Mouse (Mus musculus): ENCODE data around the gene Vtn. TPM values are rescaled to one million over a fixed set of nuclear protein-coding genes. Genes with fewer than 3 reads are reported as not detected.
"Not testable (repeated sequence)": the region's sequence is repeated elsewhere in the genome, so short reads cannot be mapped to it uniquely, and the experiment has no call there.

Vtn gene
- polyA plus RNA-seq, 1 experiment = 19.7 TPM

DNA sequence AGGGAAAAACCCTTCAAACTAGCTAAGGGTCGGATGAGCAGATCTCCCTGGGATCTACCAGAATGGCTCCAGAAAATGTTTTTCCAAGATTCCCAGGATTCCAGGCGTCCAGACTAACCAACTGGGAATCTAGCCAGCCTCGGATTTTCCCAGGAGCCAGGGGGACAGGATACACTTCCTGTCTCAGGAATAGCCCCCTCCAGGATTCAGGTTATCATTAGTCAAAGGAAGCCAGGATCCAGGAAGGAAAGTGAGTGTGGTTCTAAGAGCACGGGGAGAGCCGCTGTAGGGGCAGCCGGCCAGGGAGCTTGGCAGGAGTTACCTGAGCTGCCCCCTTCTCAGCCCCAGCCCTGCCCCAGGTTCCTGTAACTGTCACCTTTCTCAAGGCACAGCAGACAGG is 32.2 kb downstream of the Vtn start:
- TF ChIP-seq POLR2A (IDR thresholded peaks at IDR 0.05; ENCODE audit: borderline replicate concordance, control insufficient read depth, low read depth, low read length) (no peak), CTCF (IDR thresholded peaks at IDR 0.05; ENCODE audit: control insufficient read depth, insufficient read depth, low read length) (no peak)
- Histone ChIP-seq H3K4me1 (ENCODE audit: control insufficient read depth, insufficient read depth, low read length) (no peaks in the 10 kb centered on the region; the same call in 1 of the 2 replicates), H3K27ac (ENCODE audit: control insufficient read depth, insufficient read depth, low read depth, low read length, poor library complexity) (no peak overlapping the region), H3K4me3 (replicated peaks; ENCODE audit: control insufficient read depth, low read depth, low read length) (no peak overlapping the region)
- WGBS = 78% methylated on average over 6 of the region's 6 CpGs

DNA sequence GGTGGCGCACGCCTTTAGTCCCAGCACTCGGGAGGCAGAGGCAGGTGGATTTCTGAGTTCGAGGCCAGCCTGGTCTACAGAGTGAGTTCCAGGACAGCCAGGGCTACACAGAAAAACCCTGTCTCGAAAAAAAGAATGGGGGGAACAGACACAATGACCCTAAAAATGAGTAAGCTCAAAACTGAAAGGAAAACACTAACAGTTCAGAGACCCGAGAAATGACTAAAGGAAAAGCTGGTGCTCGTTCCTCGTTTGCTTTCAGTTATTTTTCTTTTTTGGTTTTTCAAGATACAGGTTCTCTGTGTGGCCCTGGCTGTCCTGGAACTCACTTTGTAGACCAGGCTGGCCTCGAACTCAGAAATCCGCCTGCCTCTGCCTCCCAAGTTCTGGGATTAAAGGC is 32.6 kb downstream of the Vtn start:
- not testable (repeated sequence) for H3K4me1 ChIP-seq (ENCODE audit: control insufficient read depth, insufficient read depth, low read length); H3K4me3 ChIP-seq (replicated peaks; ENCODE audit: control insufficient read depth, low read depth, low read length); H3K27ac ChIP-seq (ENCODE audit: control insufficient read depth, insufficient read depth, low read depth, low read length, poor library complexity)
- WGBS = 74% methylated on average over 10 of the region's 10 CpGs

DNA sequence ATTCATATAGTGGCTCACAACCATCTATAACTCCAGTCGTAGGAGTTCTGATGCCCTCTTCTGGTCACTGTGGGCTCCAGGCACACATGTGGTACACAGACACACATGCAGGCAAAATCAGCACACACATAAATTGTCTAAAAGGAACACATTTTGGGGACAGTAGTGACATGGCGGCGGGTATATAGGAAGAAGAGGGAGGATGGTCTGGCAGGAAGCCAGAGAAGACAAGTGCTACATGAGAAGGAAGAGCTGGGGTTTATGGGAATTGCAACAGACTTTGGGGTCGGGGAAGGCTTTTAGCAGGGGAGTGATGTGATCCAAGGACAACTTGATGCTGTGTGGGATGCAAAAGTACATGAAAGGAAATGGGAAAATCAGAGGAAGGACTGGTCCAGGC is 35.6 kb downstream of the Vtn start:
- TF ChIP-seq POLR2A (IDR thresholded peaks at IDR 0.05; ENCODE audit: borderline replicate concordance, control insufficient read depth, low read depth, low read length) (no peak), CTCF (IDR thresholded peaks at IDR 0.05; ENCODE audit: control insufficient read depth, insufficient read depth, low read length) (no peak)
- no peak overlapping the region for H3K27ac ChIP-seq (ENCODE audit: control insufficient read depth, insufficient read depth, low read depth, low read length, poor library complexity)
- H3K4me1 ChIP-seq (ENCODE audit: control insufficient read depth, insufficient read depth, low read length) = no peaks in the 10 kb centered on the region; the same call in 1 of the 2 replicates
- H3K4me3 ChIP-seq (replicated peaks; ENCODE audit: control insufficient read depth, low read depth, low read length) = no peak overlapping the region
- WGBS = 64% methylated on average over 4 of the region's 4 CpGs

DNA sequence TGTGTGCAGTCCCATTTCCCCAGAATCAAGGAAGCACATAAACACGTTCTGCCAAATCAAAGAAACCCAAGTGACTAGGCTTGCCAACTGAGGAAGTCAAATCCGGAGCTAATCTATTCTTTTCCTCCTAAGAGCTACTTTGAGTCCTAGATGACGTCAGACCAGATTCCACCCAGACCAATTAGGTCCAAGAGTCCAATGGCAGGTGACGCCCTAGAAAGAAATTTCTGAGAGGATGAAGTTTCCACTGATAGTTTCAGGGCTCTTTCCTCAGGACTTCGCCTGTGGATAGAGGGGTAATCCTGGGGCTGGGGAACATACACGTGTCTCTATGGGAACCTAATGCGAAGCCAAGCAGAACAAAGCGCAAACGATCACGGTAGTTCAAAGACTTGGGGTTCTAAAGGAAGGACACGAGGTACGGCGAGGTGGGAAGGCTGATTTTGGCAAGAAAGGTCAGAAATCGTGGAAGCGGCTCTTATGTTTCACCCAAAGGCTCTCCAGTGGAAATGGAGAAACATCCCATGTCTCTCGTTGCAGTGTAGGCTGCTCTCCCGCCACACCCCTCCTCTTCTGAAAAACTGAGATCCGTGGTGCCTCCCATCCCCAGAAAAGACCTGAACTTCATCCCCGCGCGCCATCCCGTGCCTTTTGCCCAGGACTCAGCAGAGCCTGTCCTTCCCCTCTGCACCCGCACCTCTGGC is 36.6 kb downstream of the Vtn start:
- under 1% methylated on average over 23 of the region's 23 CpGs for WGBS
- TF ChIP-seq CTCF (IDR thresholded peaks at IDR 0.05; ENCODE audit: control insufficient read depth, insufficient read depth, low read length) = no peak
- TF ChIP-seq POLR2A (IDR thresholded peaks at IDR 0.05; ENCODE audit: borderline replicate concordance, control insufficient read depth, low read depth, low read length) = no peak
- Histone ChIP-seq H3K4me1 (ENCODE audit: control insufficient read depth, insufficient read depth, low read length) (no peaks in the 10 kb centered on the region; the same call in 1 of the 2 replicates), H3K4me3 (replicated peaks; ENCODE audit: control insufficient read depth, low read depth, low read length) (peak overlapping the region; percentile 82), H3K27ac (ENCODE audit: control insufficient read depth, insufficient read depth, low read depth, low read length, poor library complexity) (peak overlapping the region; percentile 56)

DNA sequence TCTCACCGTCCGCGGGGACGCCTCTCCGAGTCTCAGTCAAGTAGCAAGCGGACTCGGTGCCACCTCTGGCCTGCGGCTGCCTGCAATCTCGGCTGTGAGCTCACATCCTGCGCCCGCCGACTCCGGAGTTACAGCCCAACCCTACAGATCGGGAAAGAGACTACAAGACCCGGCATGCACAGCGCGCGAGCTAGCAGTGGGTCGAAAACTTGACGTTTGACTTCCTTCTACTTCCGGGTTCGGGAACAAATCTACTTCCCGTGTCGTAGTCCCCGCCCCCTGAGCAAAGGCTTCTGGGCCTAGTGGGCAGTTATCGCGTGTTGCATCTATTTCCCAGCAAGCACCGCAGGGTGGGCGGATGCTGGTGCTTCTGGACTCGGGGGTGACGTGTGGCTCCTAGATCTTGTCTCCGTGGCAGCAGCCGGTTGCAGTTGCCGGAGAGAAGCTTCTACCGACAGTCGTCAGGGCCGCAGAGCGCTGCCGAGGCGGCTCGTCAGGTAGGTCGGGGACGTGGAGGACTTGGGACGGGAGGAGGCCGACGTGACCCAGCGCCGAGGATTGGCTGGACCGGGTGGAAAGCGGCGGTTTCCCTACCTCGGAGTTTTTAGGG is 37.3 kb downstream of the Vtn start, which contains the start of the genes Tnfaip1 and Ift20:
TSS of gene Tnfaip1 (minus strand) at position 253 of the 610 bp plus-strand sequence.
TSS of gene Ift20 (plus strand) at position 282 of the 610 bp plus-strand sequence.
- peak within 1 kb of the TSS; percentile 78 for H3K27ac ChIP-seq (ENCODE audit: control insufficient read depth, insufficient read depth, low read depth, low read length, poor library complexity)
- peak; percentile 83; the same call in 1 of the 2 replicates for TF ChIP-seq POLR2A (IDR thresholded peaks at IDR 0.05; ENCODE audit: borderline replicate concordance, control insufficient read depth, low read depth, low read length)
- no peak for TF ChIP-seq CTCF (IDR thresholded peaks at IDR 0.05; ENCODE audit: control insufficient read depth, insufficient read depth, low read length)
- H3K4me3 ChIP-seq (replicated peaks; ENCODE audit: control insufficient read depth, low read depth, low read length) = peak within 1 kb of the TSS; percentile 82
- H3K4me1 ChIP-seq (ENCODE audit: control insufficient read depth, insufficient read depth, low read length) = no peaks in the 10 kb centered on the region; the same call in 1 of the 2 replicates
- WGBS = under 1% methylated on average over 52 of the region's 52 CpGs

DNA sequence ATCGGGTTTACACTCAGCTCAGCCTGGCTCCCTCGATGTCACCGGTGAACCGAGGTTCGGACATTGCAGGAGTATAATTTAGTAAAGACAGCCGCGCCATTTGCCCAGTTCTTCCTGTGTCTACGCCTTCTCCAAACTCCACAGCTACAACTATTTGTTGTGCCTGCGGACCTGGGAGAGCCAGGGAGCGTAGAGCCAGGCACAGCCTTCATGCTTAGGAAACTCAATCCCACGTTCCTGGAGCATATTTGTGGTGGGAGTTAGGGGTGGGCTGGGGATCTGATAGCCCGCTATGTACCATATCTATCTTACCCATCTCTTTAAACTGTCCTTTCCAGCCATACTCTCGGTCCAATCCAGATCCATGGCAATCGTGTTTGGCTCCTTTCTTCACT is 37.8 kb downstream of the Vtn start:
- peak overlapping the region; percentile 82 for H3K4me3 ChIP-seq (replicated peaks; ENCODE audit: control insufficient read depth, low read depth, low read length)
- peak overlapping the region; percentile 78 for H3K27ac ChIP-seq (ENCODE audit: control insufficient read depth, insufficient read depth, low read depth, low read length, poor library complexity)
- TF ChIP-seq CTCF (IDR thresholded peaks at IDR 0.05; ENCODE audit: control insufficient read depth, insufficient read depth, low read length) (no peak), POLR2A (IDR thresholded peaks at IDR 0.05; ENCODE audit: borderline replicate concordance, control insufficient read depth, low read depth, low read length) (no peak)
- H3K4me1 ChIP-seq (ENCODE audit: control insufficient read depth, insufficient read depth, low read length) = no peaks in the 10 kb centered on the region; the same call in 1 of the 2 replicates
- 2% methylated on average over 14 of the region's 14 CpGs for WGBS

DNA sequence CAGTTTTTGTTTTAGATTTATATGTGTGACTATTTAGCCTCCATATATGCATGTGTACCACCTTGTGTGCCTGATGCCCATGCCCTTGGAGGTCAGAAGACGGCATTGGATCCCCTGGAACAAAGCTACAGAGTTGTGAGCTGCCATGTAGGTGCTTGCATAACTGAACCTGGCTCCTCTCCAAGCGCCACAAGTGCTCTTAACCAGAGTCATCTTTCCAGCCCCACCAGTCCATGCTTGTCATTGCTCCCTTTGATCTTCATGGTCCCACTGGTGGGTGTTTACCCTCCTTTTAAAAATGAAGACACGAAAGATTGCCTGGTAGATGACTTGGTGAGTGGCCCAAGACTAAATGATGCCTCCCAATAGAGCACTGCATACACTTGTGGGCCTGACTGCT is 41.5 kb downstream of the Vtn start:
- Histone ChIP-seq H3K4me3 (replicated peaks; ENCODE audit: control insufficient read depth, low read depth, low read length) (no peak overlapping the region), H3K27ac (ENCODE audit: control insufficient read depth, insufficient read depth, low read depth, low read length, poor library complexity) (no peak overlapping the region), H3K4me1 (ENCODE audit: control insufficient read depth, insufficient read depth, low read length) (no peaks in the 10 kb centered on the region; the same call in 1 of the 2 replicates)
- TF ChIP-seq POLR2A (IDR thresholded peaks at IDR 0.05; ENCODE audit: borderline replicate concordance, control insufficient read depth, low read depth, low read length) = no peak
- TF ChIP-seq CTCF (IDR thresholded peaks at IDR 0.05; ENCODE audit: control insufficient read depth, insufficient read depth, low read length) = no peak
- 83% methylated on average over 3 of the region's 3 CpGs for WGBS

DNA sequence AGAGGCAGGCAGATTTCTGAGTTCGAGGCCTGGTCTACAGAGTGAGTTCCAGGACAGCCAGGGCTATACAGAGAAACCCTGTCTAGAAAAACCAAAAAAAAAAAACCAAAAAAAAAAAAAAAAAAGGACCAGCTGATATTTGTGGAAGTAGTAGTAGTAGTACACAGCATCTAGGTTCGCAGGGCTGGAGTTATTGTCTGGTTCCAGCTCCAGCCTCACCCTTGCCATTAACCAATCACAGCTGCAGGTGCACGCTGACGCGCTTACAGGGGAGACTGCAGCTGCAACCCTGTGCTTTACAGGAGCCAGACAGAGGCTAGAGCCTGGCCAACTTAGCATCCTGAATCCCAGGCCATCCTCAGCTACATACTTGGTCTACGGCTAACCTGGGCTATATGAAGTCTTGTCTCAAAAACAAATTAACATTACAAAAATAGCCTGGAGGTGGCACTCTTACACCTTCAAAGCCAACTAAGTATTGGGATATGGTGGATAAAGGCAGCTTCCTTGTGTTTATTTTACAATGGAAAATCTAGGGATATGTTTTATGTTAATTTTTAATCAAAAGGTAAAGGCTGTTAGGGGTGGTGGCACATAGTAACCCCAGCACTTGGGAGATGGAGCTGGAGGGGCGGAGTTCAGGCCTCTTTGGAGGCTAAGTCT is 45.7 kb downstream of the Vtn start:
- H3K4me1 ChIP-seq (ENCODE audit: control insufficient read depth, insufficient read depth, low read length) = no peaks in the 10 kb centered on the region; the same call in 1 of the 2 replicates
- TF ChIP-seq CTCF (IDR thresholded peaks at IDR 0.05; ENCODE audit: control insufficient read depth, insufficient read depth, low read length) (no peak), POLR2A (IDR thresholded peaks at IDR 0.05; ENCODE audit: borderline replicate concordance, control insufficient read depth, low read depth, low read length) (no peak)
- 85% methylated on average over 7 of the region's 7 CpGs for WGBS
- no peak overlapping the region for H3K4me3 ChIP-seq (replicated peaks; ENCODE audit: control insufficient read depth, low read depth, low read length)
- H3K27ac ChIP-seq (ENCODE audit: control insufficient read depth, insufficient read depth, low read depth, low read length, poor library complexity) = no peak overlapping the region
